Mouse (Mus musculus) kidney, postnatal 25 days (tissue): ENCODE measurements at regions not wholly inside any gene's neighbourhood (a gene's known extent, or its start where the extent isn't known, plus 50 kb on each side); places are given as distances from the start of the nearest gene placed in this dataset.

ENCODE experiments used
- DNase-seq, 2 experiments: peaks; one replicate each; pipeline ENCODE4 v3.0.0; 2021; ENCODE audit warnings: mixed read lengths in 2 of 2

DNA sequence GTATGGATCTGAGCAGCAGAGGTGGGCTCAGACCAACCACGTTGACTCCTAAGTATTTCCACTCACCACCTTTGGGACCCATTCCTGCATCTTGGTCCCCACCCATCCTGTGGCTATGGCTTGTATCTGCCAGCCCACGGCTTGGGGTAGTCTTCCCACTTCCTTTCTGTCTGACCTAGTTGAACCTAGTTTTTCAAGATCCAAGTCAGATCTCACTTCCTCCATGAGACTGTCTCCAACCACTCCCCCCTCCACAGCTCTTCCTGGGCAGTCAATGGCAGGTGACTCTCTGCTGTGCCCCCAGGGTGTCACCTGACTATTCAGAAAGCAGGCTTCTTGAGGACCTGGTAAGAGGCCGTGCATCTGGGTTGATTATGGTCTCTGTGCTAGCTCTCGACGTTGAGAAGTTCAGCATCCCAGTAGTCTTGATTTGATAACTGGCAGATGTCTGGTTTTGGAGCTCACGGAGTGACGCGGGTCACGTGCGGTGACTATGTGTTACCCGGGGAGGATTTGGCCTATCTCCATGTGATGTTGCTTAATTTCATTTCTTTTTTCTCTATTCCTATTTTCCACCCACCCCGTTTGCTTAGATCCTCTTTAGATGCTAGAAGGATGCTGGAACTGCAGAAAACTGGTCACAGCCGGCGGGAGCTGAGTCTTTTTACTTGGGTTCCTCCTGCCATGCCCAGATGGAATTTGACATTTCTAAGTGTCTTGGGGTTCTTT is 147.5 kb upstream of the Mrps10 start:
- DNase-seq: no peak

- DNase-seq: no peak
Measured at GRCm38 (mm10) chr17:47219846-47220245, 148.8 kb upstream of the Mrps10 start.

DNA sequence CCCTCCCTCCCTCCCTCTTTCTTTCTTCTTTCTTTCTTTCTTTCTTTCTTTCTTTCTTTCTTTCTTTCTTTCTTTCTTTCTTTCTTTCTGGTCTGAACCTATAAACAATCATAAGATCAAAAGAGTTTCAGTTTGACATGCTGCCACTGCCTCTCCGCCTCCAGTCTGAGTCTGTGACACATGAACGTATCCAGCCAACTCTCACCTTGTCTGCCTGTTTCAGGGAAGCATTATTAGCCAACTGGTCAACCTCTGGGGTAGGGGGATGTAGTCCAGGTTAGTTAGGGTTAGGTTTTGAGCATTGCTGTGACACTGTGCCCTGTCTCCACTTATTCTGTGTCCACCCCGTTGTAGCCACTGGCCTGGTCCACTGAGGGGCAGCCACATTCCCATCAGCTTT is 152.2 kb upstream of the Mrps10 start:
- DNase-seq: no peak

- no peak for DNase-seq
Measured at GRCm38 (mm10) chr17:47215841-47216240, 152.8 kb upstream of the Mrps10 start.

- DNase-seq: no peak
Measured at GRCm38 (mm10) chr17:47214111-47214510, 154.6 kb upstream of the Mrps10 start.

DNA sequence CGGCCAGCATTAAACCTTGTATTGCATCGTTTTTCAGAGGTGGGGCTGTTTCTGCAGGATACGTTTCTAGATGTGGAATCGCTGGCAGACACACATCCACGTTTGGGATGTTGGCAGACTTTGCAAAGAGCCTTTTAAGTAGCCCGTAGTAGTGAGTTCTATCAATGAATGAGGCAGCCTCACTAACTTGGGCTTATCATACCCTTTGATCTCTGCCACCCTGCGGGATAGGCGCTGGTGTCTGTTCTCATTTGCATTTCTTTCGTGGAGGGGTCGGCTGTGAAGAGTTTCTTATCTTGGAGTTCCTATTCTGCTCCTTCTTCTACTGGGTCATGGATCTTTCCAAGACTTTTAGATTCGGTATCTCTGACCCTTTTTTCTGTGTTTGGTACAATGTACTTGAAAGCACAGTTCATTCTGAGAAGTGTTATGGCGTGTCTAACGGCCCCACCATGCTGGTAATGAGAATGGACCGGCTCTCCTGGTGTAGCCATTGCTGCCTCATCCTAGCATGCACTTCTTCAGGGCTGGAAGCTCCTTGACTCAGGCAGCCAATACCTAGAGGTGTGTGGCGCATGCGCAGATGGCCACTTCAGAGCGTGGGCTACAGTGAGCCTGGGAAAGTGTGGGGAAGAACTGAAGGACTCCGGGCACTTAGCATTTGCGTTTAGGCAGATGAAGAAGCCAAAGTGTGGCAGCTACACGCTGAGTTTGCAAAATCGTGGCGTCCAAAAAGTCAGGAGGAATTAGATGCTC is 158.1 kb upstream of the Mrps10 start:
- DNase-seq: no peak

- DNase-seq: no peak
Measured at GRCm38 (mm10) chr17:47208886-47209585, 159.7 kb upstream of the Mrps10 start.

DNA sequence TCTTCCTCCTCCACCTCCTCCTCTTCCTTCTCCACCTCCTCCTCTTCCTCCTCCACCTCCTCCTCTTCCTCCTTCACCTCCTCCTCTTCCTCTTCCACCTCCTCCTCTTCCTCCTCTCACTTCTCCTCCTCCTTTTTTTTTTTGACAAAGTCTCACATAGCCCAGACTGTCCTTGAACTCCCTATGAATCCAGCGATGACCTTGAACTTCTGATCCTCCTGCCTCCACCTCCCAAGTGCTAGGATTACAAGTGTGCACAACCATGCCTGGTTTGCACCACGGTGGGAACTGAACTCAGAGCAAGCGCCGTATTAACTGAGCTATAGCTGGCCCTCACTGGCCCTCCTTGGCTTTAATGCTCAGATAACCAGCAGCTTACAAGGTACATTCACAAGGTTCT is 161.2 kb upstream of the Mrps10 start:
- no peak for DNase-seq

DNA sequence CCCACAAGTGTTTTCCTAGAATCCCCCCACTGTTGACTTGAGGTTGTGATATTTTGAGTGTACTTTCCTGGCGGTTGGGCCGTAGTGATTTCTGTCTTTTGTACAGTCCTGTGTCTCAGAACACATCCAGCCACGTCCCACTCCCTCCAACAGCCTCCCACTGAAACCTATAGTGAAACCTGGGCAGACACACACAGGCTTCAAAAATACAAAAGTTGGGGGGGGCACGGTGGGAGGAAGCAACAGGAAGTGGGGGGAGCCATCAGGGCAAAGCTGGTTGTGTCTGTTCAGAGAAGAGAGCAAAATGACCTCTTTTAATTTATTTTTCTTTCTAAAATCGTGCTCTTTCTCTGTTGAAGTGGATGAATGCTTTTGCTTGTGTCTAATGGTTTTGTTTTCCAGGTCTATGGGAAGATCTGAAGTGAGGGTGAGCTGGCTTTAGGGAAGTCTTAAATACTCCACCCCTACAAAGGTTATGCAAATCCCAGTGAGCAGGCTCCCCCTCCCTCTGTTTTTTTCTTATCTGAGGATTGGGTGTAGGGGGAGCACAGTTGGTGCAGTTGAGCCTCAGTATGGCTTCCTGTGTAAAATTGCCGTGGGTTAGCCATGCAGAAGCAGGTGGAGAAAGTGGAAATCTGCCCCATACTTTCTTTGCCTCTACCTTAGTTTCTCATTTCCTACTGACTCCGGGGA is 164.1 kb upstream of the Mrps10 start:
- no peak for DNase-seq

DNA sequence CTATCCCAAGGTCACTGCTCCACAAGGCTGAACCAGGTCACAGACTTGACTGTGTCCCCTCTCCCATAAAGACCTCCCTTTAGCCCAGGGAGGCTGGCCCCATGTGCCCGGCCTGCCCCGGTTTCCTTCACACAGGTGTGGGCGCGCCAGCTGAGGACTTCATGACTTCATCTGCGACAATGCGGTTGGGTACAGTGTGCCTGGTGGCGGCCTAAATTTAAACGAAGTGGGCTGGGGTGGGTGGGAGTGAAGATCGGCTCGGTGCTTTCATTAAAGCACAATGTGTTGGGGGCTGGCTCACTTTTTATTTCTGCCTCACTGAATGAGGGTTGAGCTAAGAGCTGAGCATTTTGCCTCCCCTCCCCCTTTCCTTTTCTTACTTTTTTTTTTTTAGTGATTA is 169.5 kb upstream of the Mrps10 start:
- no peak for DNase-seq

DNA sequence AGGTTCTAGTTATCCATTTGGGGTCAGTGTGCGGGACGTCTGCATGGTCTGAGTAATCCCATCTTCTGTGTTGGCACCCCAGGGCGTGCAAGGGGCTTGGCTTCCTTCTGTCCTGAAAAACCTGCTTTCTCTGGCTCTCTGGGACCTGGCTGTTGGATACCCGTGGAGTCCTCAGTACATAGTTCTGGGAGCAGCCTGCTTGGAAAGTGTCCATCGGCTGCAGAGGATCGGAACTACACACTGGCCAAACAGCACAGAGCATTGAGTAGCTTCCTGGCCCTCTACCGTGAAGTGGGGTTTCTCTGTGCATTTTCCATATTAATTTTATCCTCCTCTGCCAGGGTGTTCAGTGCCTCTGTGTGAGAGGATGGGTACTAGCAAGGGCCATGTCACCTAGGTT is 170.7 kb upstream of the Mrps10 start:
- DNase-seq: no peak

DNA sequence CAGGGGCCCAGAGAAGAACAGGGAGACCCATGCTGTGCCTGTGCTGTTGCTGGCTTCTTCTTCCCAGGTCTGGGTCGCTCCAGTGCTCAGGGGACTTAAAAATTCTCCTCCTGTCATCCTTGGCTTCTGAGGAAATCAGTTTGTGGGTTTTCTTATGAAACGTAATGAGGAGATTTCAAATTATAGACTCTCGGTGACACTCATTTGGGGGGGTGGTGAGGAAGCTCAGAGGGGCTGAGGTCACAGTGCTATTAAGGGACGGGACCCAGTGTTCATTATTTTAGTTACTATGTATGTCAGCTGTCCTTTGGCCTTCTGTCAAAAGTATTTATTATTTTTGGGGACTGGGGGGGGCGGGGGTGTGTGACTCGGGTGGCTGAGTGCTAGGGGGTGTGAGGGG is 171.7 kb upstream of the Mrps10 start:
- no peak for DNase-seq

DNA sequence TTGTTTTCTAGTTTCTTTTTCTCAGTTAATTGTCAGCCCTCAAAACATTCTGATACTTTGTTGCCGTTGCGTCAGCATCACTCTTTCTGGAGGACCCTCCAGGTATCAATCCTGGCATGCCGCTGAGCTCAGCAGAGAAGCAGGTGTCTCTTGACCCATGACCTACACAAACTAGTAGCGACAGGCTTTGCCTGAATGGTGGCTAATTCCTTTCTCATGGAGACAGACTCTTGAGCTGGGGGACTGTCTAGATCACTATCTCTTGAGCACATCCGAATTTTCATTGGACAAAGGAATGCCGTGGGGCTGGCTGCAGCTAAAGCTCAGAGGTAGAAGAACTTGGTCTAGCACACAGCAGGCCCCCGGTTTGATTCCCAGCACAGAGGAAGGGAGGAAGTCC is 172.7 kb upstream of the Mrps10 start:
- DNase-seq: no peak

DNA sequence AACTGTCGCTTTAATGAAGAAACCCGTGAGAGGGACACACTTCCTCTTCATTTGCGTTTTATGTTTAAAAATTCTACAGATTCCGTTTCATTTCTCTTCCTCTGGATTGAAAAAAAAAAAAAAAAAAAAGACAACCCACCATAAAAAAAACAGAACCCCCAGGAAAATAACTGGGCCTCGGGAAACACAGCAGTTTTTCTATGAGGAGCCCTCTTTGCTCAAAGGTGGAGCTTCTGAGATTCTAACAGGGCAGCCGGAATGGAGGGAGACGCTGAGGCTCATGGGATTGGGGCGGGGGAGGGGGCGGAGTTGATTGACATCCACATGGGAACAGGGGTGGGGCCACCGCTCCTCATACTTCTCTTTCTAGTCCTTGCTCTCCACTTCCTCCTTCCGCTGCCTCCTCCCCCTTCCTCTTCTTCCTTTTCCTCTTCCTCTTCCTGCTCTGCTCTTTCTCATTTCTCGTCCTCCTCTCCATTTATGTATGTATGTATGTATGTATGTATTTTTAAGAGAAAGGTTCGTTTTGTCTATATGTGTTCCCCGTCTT is 174.1 kb upstream of the Mrps10 start:
- DNase-seq: no peak

DNA sequence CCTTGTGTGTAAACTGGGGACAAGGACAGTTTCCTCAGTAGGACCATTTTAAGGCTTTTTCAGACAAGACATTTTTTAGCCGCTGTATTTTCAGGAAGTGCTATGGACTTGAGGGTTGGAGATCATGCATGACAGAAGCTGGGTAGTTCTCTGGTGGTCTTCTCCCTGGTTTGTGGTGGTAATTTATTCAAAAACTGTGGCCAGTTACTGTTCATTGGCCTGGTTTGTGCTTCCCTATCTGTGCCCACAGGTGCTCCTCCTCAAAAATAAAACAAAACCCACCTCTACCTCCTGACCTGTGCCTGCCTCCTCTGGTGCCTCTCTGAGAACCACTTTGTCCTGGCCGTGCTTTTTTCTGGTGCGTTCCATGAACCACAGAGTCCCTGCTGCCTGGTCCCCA is 177.3 kb upstream of the Mrps10 start:
- no peak for DNase-seq

- DNase-seq: no peak
Measured at GRCm38 (mm10) chr17:47189770-47190169, 178.9 kb upstream of the Mrps10 start.

GRCm38 (mm10) chr17:47184148-47184547 is 173.8 kb upstream of the Ubr2 start:
- peak in 1 of 2 experiments; percentile 31 for DNase-seq

GRCm38 (mm10) chr17:47182118-47182517 is 171.8 kb upstream of the Ubr2 start:
- peak; percentile 56 to 78 for DNase-seq

- DNase-seq: no peak
Measured at GRCm38 (mm10) chr17:47179410-47179809, 169.1 kb upstream of the Ubr2 start.

DNA sequence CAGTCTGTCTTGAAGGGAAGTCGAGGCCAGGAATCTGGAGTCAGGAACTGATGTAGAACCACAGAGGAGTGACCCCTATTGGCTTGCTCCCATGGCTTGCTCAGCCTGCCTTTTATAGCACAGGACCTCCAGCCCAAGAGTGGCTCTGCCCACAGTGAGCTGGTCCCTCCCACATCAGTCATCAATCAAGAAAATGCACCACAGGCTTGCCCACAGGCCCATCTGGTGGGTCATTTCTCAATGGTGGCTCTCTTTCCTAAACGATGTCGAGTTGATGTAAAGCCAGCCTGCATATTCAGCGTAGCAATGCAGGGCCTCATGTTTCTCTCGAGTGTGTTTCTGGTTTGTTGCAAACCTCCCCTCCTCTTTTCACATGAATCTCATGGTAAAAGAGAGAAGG is 168.3 kb upstream of the Ubr2 start:
- no peak for DNase-seq

GRCm38 (mm10) chr17:47177671-47178246 is 167.4 kb upstream of the Ubr2 start:
- no peak for DNase-seq

GRCm38 (mm10) chr17:47176328-47176727 is 166.0 kb upstream of the Ubr2 start:
- no peak for DNase-seq
